Mouse (Mus musculus) liver, postnatal 0 days (tissue): ENCODE measurements around the gene Hist2h2bb.

Source experiments
- CTCF ChIP-seq: sonication (generic); IDR thresholded peaks from 2 replicates; pipeline ENCODE4 v1.5.1; 2016; ENCODE audit warnings: antibody characterized with exemption, low read depth
- EP300 ChIP-seq: IDR thresholded peaks from 2 replicates; pipeline ENCODE4 v1.6.1; 2016; ENCODE audit warnings: antibody characterized with exemption, low read depth, mild to moderate bottlenecking

DNA sequence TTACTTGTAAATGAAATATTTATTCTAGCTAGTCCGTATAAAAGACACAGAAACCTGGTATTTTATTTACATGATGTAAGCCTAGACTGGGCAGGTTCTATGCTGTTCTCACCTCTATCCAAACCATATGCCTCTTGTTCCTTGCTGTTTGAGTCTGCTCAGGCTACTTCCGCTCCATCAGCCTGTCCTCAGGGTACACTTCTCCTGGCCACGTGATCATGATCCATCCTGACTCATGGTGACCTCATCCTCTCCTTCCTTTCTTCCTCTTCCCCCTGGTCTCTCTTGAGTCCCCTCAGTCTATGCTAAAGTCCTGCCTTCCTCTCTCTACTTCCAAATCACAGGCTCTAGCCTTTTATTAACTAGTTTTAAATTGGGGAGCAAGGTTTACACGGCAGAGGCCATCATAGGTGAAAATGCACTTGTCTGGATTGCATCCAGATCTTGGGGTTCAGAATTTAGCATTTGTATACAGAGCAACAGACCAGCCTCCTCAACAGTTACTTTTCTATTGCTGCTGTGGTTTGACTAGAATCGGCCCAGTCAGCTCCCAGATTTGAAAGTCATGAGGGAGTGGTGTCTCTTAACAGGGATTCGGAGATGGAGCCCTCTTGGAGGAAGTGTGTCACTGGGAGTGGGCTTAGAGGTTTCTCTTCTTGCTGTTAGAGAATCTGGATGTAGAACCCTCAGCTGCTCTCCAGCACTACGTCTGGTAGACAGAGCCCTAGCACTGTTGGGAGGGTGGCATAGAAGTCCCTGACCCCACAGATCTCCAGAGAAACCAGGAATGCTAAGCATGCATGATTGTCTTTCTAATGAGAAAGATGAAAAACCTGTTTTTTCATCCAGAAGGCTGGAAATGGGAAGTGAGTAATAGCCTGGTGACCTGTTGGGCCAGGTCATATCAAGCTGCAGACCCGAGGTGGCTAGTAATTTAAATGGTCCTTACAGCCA lies 42.6 kb upstream of the Hist2h2bb start:
- no peak for TF ChIP-seq CTCF
- TF ChIP-seq EP300 = no peak
